Mouse (Mus musculus): Measurements from ENCODE around the gene Crat. TPM values are rescaled to one million over a fixed set of nuclear protein-coding genes. Genes with fewer than 3 reads are reported as not detected.

Crat gene
- polyA plus RNA-seq, 1 experiment from 2014 or later: 27.7 TPM

- H3K9me3 ChIP-seq (ENCODE audit: control insufficient read depth, low read length): no peaks in the 10 kb centered on the region
- H3K9ac ChIP-seq (replicated peaks; ENCODE audit: low read depth, low read length): peak overlapping the region; percentile 44
- no peak for ATAC-seq (ENCODE audit: low read depth)
- peak overlapping the region; percentile 31 for H3K4me2 ChIP-seq (ENCODE audit: low read depth, low read length)
- H3K4me1 ChIP-seq (ENCODE audit: control insufficient read depth, insufficient read depth, low read length): peaks cover 34% of the 10 kb centered on the region
- no peak overlapping the region for H3K4me3 ChIP-seq (ENCODE audit: low read depth, low read length)
- H3K36me3 ChIP-seq (ENCODE audit: control insufficient read depth, insufficient read depth, low read length): peaks cover 39% of the 10 kb centered on the region; the same call in 1 of the 2 replicates
- H3K27me3 ChIP-seq (ENCODE audit: control insufficient read depth, insufficient read depth, low read length): no peaks in the 10 kb centered on the region
- WGBS: 56% methylated on average over 5 of the region's 5 CpGs
- peak overlapping the region; percentile 96 for H3K27ac ChIP-seq (ENCODE audit: low read depth, low read length)
Observed at GRCm38 (mm10) chr2:30442498-30442890, 26.9 kb upstream of the Crat start.

GRCm38 (mm10) chr2:30441518-30442497, 26.2 kb upstream of the Crat start:
- Histone ChIP-seq H3K4me2 (ENCODE audit: low read depth, low read length) (peak overlapping the region; percentile 31), H3K4me1 (ENCODE audit: control insufficient read depth, insufficient read depth, low read length) (peaks cover 34% of the 10 kb centered on the region), H3K27me3 (ENCODE audit: control insufficient read depth, insufficient read depth, low read length) (no peaks in the 10 kb centered on the region), H3K27ac (ENCODE audit: low read depth, low read length) (peak overlapping the region; percentile 96), H3K36me3 (ENCODE audit: control insufficient read depth, insufficient read depth, low read length) (peaks cover 42% of the 10 kb centered on the region; the same call in 1 of the 2 replicates), H3K9ac (replicated peaks; ENCODE audit: low read depth, low read length) (peak overlapping the region; percentile 44), H3K9me3 (ENCODE audit: control insufficient read depth, low read length) (no peaks in the 10 kb centered on the region), H3K4me3 (ENCODE audit: low read depth, low read length) (no peak overlapping the region)
- peak; percentile 78; the same call in 1 of the 2 replicates for ATAC-seq (ENCODE audit: low read depth)
- 3% methylated on average over 15 of the region's 15 CpGs for WGBS

- Histone ChIP-seq H3K4me3 (ENCODE audit: low read depth, low read length) (no peak overlapping the region), H3K36me3 (ENCODE audit: control insufficient read depth, insufficient read depth, low read length) (peaks cover 42% of the 10 kb centered on the region; the same call in 1 of the 2 replicates), H3K4me2 (ENCODE audit: low read depth, low read length) (peak overlapping the region; percentile 31), H3K27ac (ENCODE audit: low read depth, low read length) (peak overlapping the region; percentile 96), H3K9ac (replicated peaks; ENCODE audit: low read depth, low read length) (no peak overlapping the region), H3K27me3 (ENCODE audit: control insufficient read depth, insufficient read depth, low read length) (no peaks in the 10 kb centered on the region), H3K9me3 (ENCODE audit: control insufficient read depth, low read length) (no peaks in the 10 kb centered on the region), H3K4me1 (ENCODE audit: control insufficient read depth, insufficient read depth, low read length) (peaks cover 34% of the 10 kb centered on the region)
- ATAC-seq (ENCODE audit: low read depth): peak; percentile 25
- 16% methylated on average over 12 of the region's 12 CpGs for WGBS
Observed at GRCm38 (mm10) chr2:30440701-30441517, 25.3 kb upstream of the Crat start.

GRCm38 (mm10) chr2:30440211-30440700, 24.6 kb upstream of the Crat start:
- Histone ChIP-seq H3K4me3 (ENCODE audit: low read depth, low read length) (no peak overlapping the region), H3K9ac (replicated peaks; ENCODE audit: low read depth, low read length) (no peak overlapping the region), H3K36me3 (ENCODE audit: control insufficient read depth, insufficient read depth, low read length) (peaks cover 36% of the 10 kb centered on the region; the same call in 1 of the 2 replicates), H3K4me1 (ENCODE audit: control insufficient read depth, insufficient read depth, low read length) (peaks cover 34% of the 10 kb centered on the region), H3K9me3 (ENCODE audit: control insufficient read depth, low read length) (no peaks in the 10 kb centered on the region), H3K4me2 (ENCODE audit: low read depth, low read length) (no peak overlapping the region), H3K27me3 (ENCODE audit: control insufficient read depth, insufficient read depth, low read length) (no peaks in the 10 kb centered on the region), H3K27ac (ENCODE audit: low read depth, low read length) (peak overlapping the region; percentile 96)
- WGBS: 59% methylated on average over 3 of the region's 3 CpGs
- no peak for ATAC-seq (ENCODE audit: low read depth)

- ATAC-seq (ENCODE audit: low read depth): no peak
- Histone ChIP-seq H3K27ac (ENCODE audit: low read depth, low read length) (0 out of 2 replicates have a peak overlapping the region, but pooled peaks have one; percentile 35), H3K36me3 (ENCODE audit: control insufficient read depth, insufficient read depth, low read length) (peaks cover 36% of the 10 kb centered on the region; the same call in 1 of the 2 replicates), H3K4me1 (ENCODE audit: control insufficient read depth, insufficient read depth, low read length) (peaks cover 34% of the 10 kb centered on the region), H3K9me3 (ENCODE audit: control insufficient read depth, low read length) (no peaks in the 10 kb centered on the region), H3K27me3 (ENCODE audit: control insufficient read depth, insufficient read depth, low read length) (no peaks in the 10 kb centered on the region), H3K4me3 (ENCODE audit: low read depth, low read length) (no peak overlapping the region), H3K4me2 (ENCODE audit: low read depth, low read length) (no peak overlapping the region), H3K9ac (replicated peaks; ENCODE audit: low read depth, low read length) (no peak overlapping the region)
- 96% methylated on average over 6 of the region's 6 CpGs for WGBS
Observed at GRCm38 (mm10) chr2:30439631-30440030, 24.0 kb upstream of the Crat start.

GRCm38 (mm10) chr2:30437791-30438190, 22.2 kb upstream of the Crat start:
- peaks cover 36% of the 10 kb centered on the region for H3K36me3 ChIP-seq (ENCODE audit: control insufficient read depth, insufficient read depth, low read length)
- 93% methylated on average over 4 of the region's 4 CpGs for WGBS
- ATAC-seq (ENCODE audit: low read depth): no peak
- H3K27ac ChIP-seq (ENCODE audit: low read depth, low read length): no peak overlapping the region
- no peak overlapping the region for H3K4me3 ChIP-seq (ENCODE audit: low read depth, low read length)
- no peaks in the 10 kb centered on the region for H3K27me3 ChIP-seq (ENCODE audit: control insufficient read depth, insufficient read depth, low read length)
- no peak overlapping the region for H3K4me2 ChIP-seq (ENCODE audit: low read depth, low read length)
- H3K4me1 ChIP-seq (ENCODE audit: control insufficient read depth, insufficient read depth, low read length): peaks cover 29% of the 10 kb centered on the region
- no peak overlapping the region for H3K9ac ChIP-seq (replicated peaks; ENCODE audit: low read depth, low read length)
- H3K9me3 ChIP-seq (ENCODE audit: control insufficient read depth, low read length): no peaks in the 10 kb centered on the region

GRCm38 (mm10) chr2:30436809-30437208, 21.2 kb upstream of the Crat start:
- 86% methylated on average over 4 of the region's 4 CpGs for WGBS
- Histone ChIP-seq H3K4me1 (ENCODE audit: control insufficient read depth, insufficient read depth, low read length) (peaks cover 19% of the 10 kb centered on the region), H3K4me2 (ENCODE audit: low read depth, low read length) (no peak overlapping the region), H3K4me3 (ENCODE audit: low read depth, low read length) (no peak overlapping the region), H3K27me3 (ENCODE audit: control insufficient read depth, insufficient read depth, low read length) (no peaks in the 10 kb centered on the region), H3K9me3 (ENCODE audit: control insufficient read depth, low read length) (no peaks in the 10 kb centered on the region), H3K36me3 (ENCODE audit: control insufficient read depth, insufficient read depth, low read length) (peaks cover 43% of the 10 kb centered on the region), H3K9ac (replicated peaks; ENCODE audit: low read depth, low read length) (no peak overlapping the region), H3K27ac (ENCODE audit: low read depth, low read length) (no peak overlapping the region)
- ATAC-seq (ENCODE audit: low read depth): no peak

- Histone ChIP-seq H3K4me3 (ENCODE audit: low read depth, low read length) (no peak overlapping the region), H3K9me3 (ENCODE audit: control insufficient read depth, low read length) (no peaks in the 10 kb centered on the region), H3K4me2 (ENCODE audit: low read depth, low read length) (no peak overlapping the region), H3K27me3 (ENCODE audit: control insufficient read depth, insufficient read depth, low read length) (no peaks in the 10 kb centered on the region), H3K9ac (replicated peaks; ENCODE audit: low read depth, low read length) (no peak overlapping the region), H3K4me1 (ENCODE audit: control insufficient read depth, insufficient read depth, low read length) (peaks cover 13% of the 10 kb centered on the region), H3K36me3 (ENCODE audit: control insufficient read depth, insufficient read depth, low read length) (peaks cover 45% of the 10 kb centered on the region), H3K27ac (ENCODE audit: low read depth, low read length) (no peak overlapping the region)
- no peak for ATAC-seq (ENCODE audit: low read depth)
- WGBS: 80% methylated on average over 5 of the region's 5 CpGs
Observed at GRCm38 (mm10) chr2:30436156-30436545, 20.5 kb upstream of the Crat start.
